Mouse (Mus musculus): ENCODE measurements around the gene Bcl2l14. TPM values are rescaled to one million over a fixed set of nuclear protein-coding genes. Genes with fewer than 3 reads are reported as not detected.

Bcl2l14 gene
- total RNA-seq, 2 experiments from 2014 or later = not detected

- DNase-seq = no peak
Observed at GRCm38 (mm10) chr6:134443925-134444324, 47.8 kb downstream of the Bcl2l14 start.

GRCm38 (mm10) chr6:134448451-134448850, 52.3 kb downstream of the Bcl2l14 start:
- peak; percentile 39 for DNase-seq

GRCm38 (mm10) chr6:134449958-134450357, 53.8 kb downstream of the Bcl2l14 start:
- no peak for DNase-seq

GRCm38 (mm10) chr6:134450661-134451119, 54.6 kb downstream of the Bcl2l14 start:
- DNase-seq = peak; percentile 73

- no peak for DNase-seq
Observed at GRCm38 (mm10) chr6:134454093-134454492, 58.0 kb downstream of the Bcl2l14 start.

- no peak for DNase-seq
Observed at GRCm38 (mm10) chr6:134458376-134458775, 62.3 kb downstream of the Bcl2l14 start.

- no peak for DNase-seq
Observed at GRCm38 (mm10) chr6:134461175-134461574, 65.1 kb downstream of the Bcl2l14 start.

GRCm38 (mm10) chr6:134466671-134467229, 70.6 kb downstream of the Bcl2l14 start:
- no peak for DNase-seq

GRCm38 (mm10) chr6:134469297-134469696, 73.2 kb downstream of the Bcl2l14 start:
- DNase-seq = no peak

- peak; percentile 84 for DNase-seq
Observed at GRCm38 (mm10) chr6:134470857-134471256, 74.7 kb downstream of the Bcl2l14 start.

- peak; percentile 81 for DNase-seq
Observed at GRCm38 (mm10) chr6:134473143-134473561, 77.0 kb downstream of the Bcl2l14 start.

- DNase-seq = no peak
Observed at GRCm38 (mm10) chr6:134479481-134479880, 83.4 kb downstream of the Bcl2l14 start.

- peak; percentile 54 for DNase-seq
Observed at GRCm38 (mm10) chr6:134486318-134486717, 90.2 kb downstream of the Bcl2l14 start.

Other genes starting within 250 kb of the Bcl2l14 start
- gene Lrp6, start 170.6 kb downstream of the Bcl2l14 start, total RNA-seq (2021) = 10 to 100 TPM; 77.3 to 78.5 TPM
- gene Mansc1, start 236.2 kb downstream of the Bcl2l14 start, total RNA-seq (2021) = 1 to 10 TPM; 5.5 to 6.9 TPM
- 10 to 100 TPM; 11.3 to 14.4 TPM for gene Borcs5, start 243.2 kb downstream of the Bcl2l14 start, total RNA-seq (2021)

Data from adrenal gland, postnatal 10 days (tissue).